Mouse (Mus musculus) MEL (cell line): ENCODE data around the gene Rbfox2. TPM values are rescaled to one million over a fixed set of nuclear protein-coding genes. Genes with fewer than 3 reads are reported as not detected.
"Not testable (repeated sequence)": the region's sequence is repeated elsewhere in the genome, so short reads cannot be mapped to it uniquely, and the experiment has no call there.

Experiments
- DNase-seq: peaks from one replicate; pipeline ENCODE4 v3.0.0; 2011; ENCODE audit warnings: low read depth, low spot score
- H3K27ac ChIP-seq: 2 replicates; pipeline ENCODE4 v1.5.1; 2012; ENCODE audit warnings: low read depth, mild to moderate bottlenecking, control low read depth, low read length, moderate library complexity; ENCODE audit not compliant: control insufficient read depth
- H3K27me3 ChIP-seq, 2 experiments: fragments of 150-350 bp in 1 of 2; sonication (generic) in 1 of 2; 2 replicates each; pipeline ENCODE4 v1.6.1; 2012; ENCODE audit warnings: low read length in 2 of 2, mild to moderate bottlenecking in 2 of 2, improper control_type of control experiment in 1 of 2, moderate library complexity in 1 of 2; ENCODE audit not compliant: insufficient read depth in 2 of 2, control insufficient read depth in 1 of 2
- H3K36me3 ChIP-seq, 2 experiments: 2 replicates each; pipeline ENCODE4 v1.6.1; 2012 to 2014; ENCODE audit warnings: low read length in 2 of 2, improper control_type of control experiment in 1 of 2, inconsistent platforms in 1 of 2, mild to moderate bottlenecking in 1 of 2; ENCODE audit not compliant: insufficient read depth in 2 of 2, control insufficient read depth in 1 of 2
- H3K4me1 ChIP-seq, 2 experiments: fragments of 150-350 bp in 1 of 2; sonication (generic) in 1 of 2; 2 replicates each; pipeline ENCODE4 v1.6.1; 2012; ENCODE audit warnings: low read length in 2 of 2, improper control_type of control experiment in 1 of 2, mild to moderate bottlenecking in 1 of 2; ENCODE audit not compliant: insufficient read depth in 2 of 2, control insufficient read depth in 1 of 2
- H3K4me3 ChIP-seq, 2 experiments: fragments of 150-350 bp in 1 of 2; sonication (generic) in 1 of 2; 2 replicates each; pipeline ENCODE4 v1.5.1; 2012; ENCODE audit warnings: low read depth in 2 of 2, low read length in 2 of 2, mild to moderate bottlenecking in 2 of 2, moderate library complexity in 2 of 2, control low read depth in 1 of 2, improper control_type of control experiment in 1 of 2; ENCODE audit not compliant: control insufficient read depth in 1 of 2, insufficient read depth in 1 of 2
- H3K79me2 ChIP-seq: 2 replicates; pipeline ENCODE4 v1.6.1; 2012; ENCODE audit warnings: mild to moderate bottlenecking, low read length, moderate library complexity; ENCODE audit not compliant: control insufficient read depth, poor library complexity, insufficient read depth
- H3K9ac ChIP-seq: 2 replicates; pipeline ENCODE4 v1.6.1; 2012; ENCODE audit warnings: low read depth, mild to moderate bottlenecking, control low read depth, low read length, moderate library complexity; ENCODE audit not compliant: control insufficient read depth, poor library complexity, severe bottlenecking
- H3K9me3 ChIP-seq: fragments of 150-350 bp; sonication (generic); replicated peaks from 2 replicates; pipeline ENCODE4 v1.6.1; 2012; ENCODE audit warnings: mild to moderate bottlenecking, low read length, improper control_type of control experiment, moderate library complexity; ENCODE audit not compliant: insufficient read depth
- BHLHE40 ChIP-seq: IDR thresholded peaks from 2 replicates; pipeline ENCODE4 v1.6.1; 2012; ENCODE audit warnings: low read depth, mild to moderate bottlenecking, inconsistent platforms, low read length, improper control_type of control experiment, borderline replicate concordance
- CHD1 ChIP-seq: IDR thresholded peaks from 2 replicates; pipeline ENCODE4 v1.6.1; 2012; ENCODE audit warnings: low read depth, mild to moderate bottlenecking, inconsistent platforms, low read length, improper control_type of control experiment
- CTCF ChIP-seq, 3 experiments: IDR thresholded peaks in 2 of 3; conservative IDR thresholded peaks in 1 of 3; 2 replicates each; pipeline ENCODE4 v1.5.1; 2011 to 2012; ENCODE audit warnings: low read length in 3 of 3, low read depth in 2 of 3, mild to moderate bottlenecking in 2 of 3, improper control_type of control experiment in 1 of 3, inconsistent platforms in 1 of 3, mixed read lengths in 1 of 3, moderate library complexity in 1 of 3; ENCODE audit not compliant: control insufficient read depth in 1 of 3, insufficient read depth in 1 of 3, poor library complexity in 1 of 3, severe bottlenecking in 1 of 3
- E2F4 ChIP-seq: IDR thresholded peaks from 2 replicates; pipeline ENCODE4 v1.6.1; 2011; ENCODE audit warnings: low read depth, low read length, improper control_type of control experiment, borderline replicate concordance
- ELF1 ChIP-seq: IDR thresholded peaks from 2 replicates; pipeline ENCODE4 v1.6.1; 2014; ENCODE audit warnings: low read depth, mild to moderate bottlenecking, inconsistent platforms, low read length, improper control_type of control experiment, moderate library complexity
- GABPA ChIP-seq: IDR thresholded peaks from 2 replicates; pipeline ENCODE4 v1.6.1; 2012; ENCODE audit warnings: low read depth, mild to moderate bottlenecking, inconsistent platforms, low read length, improper control_type of control experiment, moderate library complexity
- KAT2A ChIP-seq: conservative IDR thresholded peaks from 2 replicates; pipeline ENCODE4 v1.6.1; 2012; ENCODE audit warnings: low read depth, low read length, improper control_type of control experiment, inconsistent platforms
- MAFK ChIP-seq: IDR thresholded peaks from 2 replicates; pipeline ENCODE4 v1.6.1; 2011; ENCODE audit warnings: low read depth, mild to moderate bottlenecking, low read length, improper control_type of control experiment, borderline replicate concordance
- MAZ ChIP-seq: IDR thresholded peaks from 2 replicates; pipeline ENCODE4 v1.6.1; 2012; ENCODE audit warnings: low read depth, mild to moderate bottlenecking, inconsistent platforms, low read length, improper control_type of control experiment
- MEF2A ChIP-seq: IDR thresholded peaks from 2 replicates; pipeline ENCODE4 v1.6.1; 2014; ENCODE audit warnings: low read depth, mild to moderate bottlenecking, inconsistent platforms, low read length, improper control_type of control experiment; ENCODE audit not compliant: poor library complexity, insufficient replicate concordance, severe bottlenecking; ENCODE audit errors: extremely low read depth
- MYB ChIP-seq: IDR thresholded peaks from 2 replicates; pipeline ENCODE4 v1.6.1; 2011; ENCODE audit warnings: mild to moderate bottlenecking, low read depth, low read length, improper control_type of control experiment
- NELFE ChIP-seq: IDR thresholded peaks from 2 replicates; pipeline ENCODE4 v1.6.1; 2011; ENCODE audit warnings: low read depth, low read length, improper control_type of control experiment
- POLR2A ChIP-seq, 2 experiments: IDR thresholded peaks; 2 replicates each; pipeline ENCODE4 v1.6.1; 2011 to 2012; ENCODE audit warnings: low read length in 2 of 2, mild to moderate bottlenecking in 2 of 2, control low read depth in 1 of 2, improper control_type of control experiment in 1 of 2, low read depth in 1 of 2, moderate library complexity in 1 of 2; ENCODE audit not compliant: control insufficient read depth in 1 of 2, insufficient read depth in 1 of 2, poor library complexity in 1 of 2
- POLR2AphosphoS2 ChIP-seq: IDR thresholded peaks from 2 replicates; pipeline ENCODE4 v1.6.1; 2011; ENCODE audit warnings: low read length, improper control_type of control experiment
- POLR2AphosphoS5 ChIP-seq: IDR thresholded peaks from 2 replicates; pipeline ENCODE4 v1.6.1; 2012; ENCODE audit warnings: low read depth, borderline replicate concordance, mild to moderate bottlenecking, inconsistent platforms, low read length, moderate library complexity, mixed read lengths
- SMC3 ChIP-seq: IDR thresholded peaks from 2 replicates; pipeline ENCODE4 v1.6.1; 2011; ENCODE audit warnings: low read depth, low read length, improper control_type of control experiment
- TAL1 ChIP-seq: IDR thresholded peaks from 2 replicates; pipeline ENCODE4 v1.6.1; 2012; ENCODE audit warnings: mild to moderate bottlenecking, inconsistent platforms, low read length, moderate library complexity, mixed read lengths
- USF2 ChIP-seq, 2 experiments: IDR thresholded peaks; 2 replicates each; pipeline ENCODE4 v1.6.1; 2011 to 2012; ENCODE audit warnings: improper control_type of control experiment in 2 of 2, low read length in 2 of 2, borderline replicate concordance in 1 of 2, inconsistent platforms in 1 of 2, low read depth in 1 of 2, mild to moderate bottlenecking in 1 of 2; ENCODE audit not compliant: insufficient read depth in 1 of 2
- ZC3H11A ChIP-seq: IDR thresholded peaks from 2 replicates; pipeline ENCODE4 v1.6.1; 2012; ENCODE audit warnings: low read depth, mild to moderate bottlenecking, inconsistent platforms, low read length, improper control_type of control experiment
- ZKSCAN1 ChIP-seq: IDR thresholded peaks from 2 replicates; pipeline ENCODE4 v1.6.1; 2012; ENCODE audit warnings: low read depth, mild to moderate bottlenecking, inconsistent platforms, low read length, improper control_type of control experiment, moderate library complexity
- ZNF384 ChIP-seq: IDR thresholded peaks from 2 replicates; pipeline ENCODE4 v1.6.1; 2012; ENCODE audit warnings: low read depth, mild to moderate bottlenecking, inconsistent platforms, low read length, improper control_type of control experiment
- polyA plus RNA-seq, 2 experiments: library from polyadenylated mRNA; stranded (reverse) in 1 of 2; unstranded in 1 of 2; fragments of >175 nt in 1 of 2; fragments of >200 nt in 1 of 2; gene quantifications; 2 replicates each; pipeline versions ENCODE4 v1.2.1 to v1.2.4; 2012; ENCODE audit warnings: low replicate concordance in 2 of 2, low read depth in 1 of 2; ENCODE audit not compliant: insufficient read length in 2 of 2, insufficient read depth in 1 of 2, missing spikeins in 1 of 2
- total RNA-seq: library from RNA; depleted of rRNA; stranded (reverse); fragments of 300-350 nt; gene quantifications from 2 replicates; pipeline ENCODE4 v1.2.3, GENCODE M21; 2012

Gene Rbfox2
- total and polyA plus RNA-seq, 3 experiments: 3.4 to 6.0 TPM; not detected in 1

- H3K4me3 ChIP-seq: no peak overlapping the region
- no peaks in the 10 kb centered on the region for H3K9me3 ChIP-seq
- TF ChIP-seq GABPA (no peak), ELF1 (no peak), ZC3H11A (no peak), E2F4 (no peak), USF2 (IDR thresholded peaks at IDR 0.05; ENCODE audit: borderline replicate concordance in 1 of 2, insufficient read depth in 1 of 2, low read depth in 1 of 2, low read length in 2 of 2) (no peak), TAL1 (no peak), POLR2AphosphoS2 (no peak), POLR2A (IDR thresholded peaks at IDR 0.05; ENCODE audit: control insufficient read depth in 1 of 2, insufficient read depth in 1 of 2, low read depth in 1 of 2, low read length in 2 of 2, poor library complexity in 1 of 2) (no peak), MYB (no peak), CTCF (IDR thresholded peaks at IDR 0.05 in 2 of 3, conservative IDR thresholded peaks at IDR 0.05 in 1 of 3; ENCODE audit: control insufficient read depth in 1 of 3, insufficient read depth in 1 of 3, low read depth in 2 of 3, low read length in 3 of 3, poor library complexity in 1 of 3, severe bottlenecking in 1 of 3) (no peak), SMC3 (no peak), MEF2A (no peak), MAFK (no peak), NELFE (no peak), BHLHE40 (no peak), CHD1 (no peak), ZKSCAN1 (no peak), KAT2A (no peak), MAZ (no peak)
- no peaks in the 10 kb centered on the region for H3K79me2 ChIP-seq
- no peak overlapping the region for H3K9ac ChIP-seq
- no peaks in the 10 kb centered on the region; a peak in 1 of 4 replicates for H3K36me3 ChIP-seq
- H3K27ac ChIP-seq: no peak overlapping the region
- no peak for DNase-seq
- peaks cover 0 to 9% of the 10 kb centered on the region in 2 experiments; a peak in 2 of 4 replicates for H3K4me1 ChIP-seq
- H3K27me3 ChIP-seq: no peaks in the 10 kb centered on the region; a peak in 1 of 4 replicates
Measured at GRCm38 (mm10) chr15:77065259-77065852, 241.4 kb downstream of the Rbfox2 start.

DNA sequence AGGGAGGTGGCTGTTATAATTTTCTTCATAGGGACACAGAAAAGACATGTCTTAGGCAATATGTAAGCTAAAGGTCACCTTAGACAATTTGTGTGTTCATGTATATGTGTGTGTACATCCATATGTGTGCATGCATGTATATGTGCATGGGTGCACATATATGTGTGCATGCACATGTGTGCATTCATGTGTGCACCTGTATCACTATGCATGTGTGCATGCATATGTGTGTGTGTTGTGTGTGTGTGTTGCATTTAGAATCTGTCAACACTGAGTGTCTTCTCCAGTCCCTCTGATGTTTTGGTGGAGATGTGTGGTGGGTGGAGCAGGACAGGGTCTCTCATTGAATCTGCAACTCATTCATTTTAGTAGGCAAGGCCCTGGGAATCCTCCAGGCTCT is 244.1 kb downstream of the Rbfox2 start:
- peaks cover 0 to under 1% of the 10 kb centered on the region in 2 experiments; a peak in 1 of 4 replicates for H3K36me3 ChIP-seq
- H3K9ac ChIP-seq: no peak overlapping the region
- H3K4me3 ChIP-seq: no peak overlapping the region
- no peak overlapping the region for H3K27ac ChIP-seq
- peaks cover 2 to 3% of the 10 kb centered on the region in 2 experiments; a peak in 3 of 4 replicates for H3K4me1 ChIP-seq
- TF ChIP-seq ZNF384 (no peak), POLR2AphosphoS5 (peak; percentile 31; the same call in 1 of the 2 replicates)
- TF ChIP-seq, all 39 proteins: peak for 1
- Histone ChIP-seq H3K79me2 (no peaks in the 10 kb centered on the region), H3K27me3 (no peaks in the 10 kb centered on the region), H3K9me3 (no peaks in the 10 kb centered on the region)
- DNase-seq: no peak

DNA sequence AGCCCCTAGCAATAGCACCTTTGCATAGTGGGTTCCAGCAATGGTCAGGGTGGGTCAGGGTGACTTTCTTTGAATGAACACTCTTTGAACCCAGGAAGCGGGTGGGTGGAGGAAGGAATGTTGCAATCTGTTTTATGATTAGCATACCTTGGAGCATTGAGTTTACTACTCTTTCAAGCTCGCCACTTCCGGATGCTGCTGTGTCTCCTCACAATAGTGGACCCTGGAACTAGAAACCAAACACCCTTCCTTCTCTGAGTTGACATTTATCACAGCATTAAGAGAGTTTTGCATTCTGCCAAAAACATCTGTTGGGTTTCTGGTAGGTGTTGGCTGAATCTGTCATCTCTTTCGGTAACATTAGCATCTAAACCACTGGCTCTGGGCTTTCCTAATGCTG is 247.4 kb downstream of the Rbfox2 start:
- not testable (repeated sequence) for H3K79me2 ChIP-seq, H3K27ac ChIP-seq, H3K27me3 ChIP-seq, H3K36me3 ChIP-seq, H3K9me3 ChIP-seq, H3K9ac ChIP-seq, H3K4me3 ChIP-seq, DNase-seq
- H3K4me1 ChIP-seq: peaks cover 2 to 11% of the 10 kb centered on the region in 2 experiments; a peak in 3 of 4 replicates
